Mouse (Mus musculus) limb, embryonic 15.5 days (tissue): ENCODE measurements at regions not wholly inside any gene's neighbourhood (a gene's known extent, or its start where the extent isn't known, plus 50 kb on each side); places are given as distances from the start of the nearest gene placed in this dataset.

ENCODE experiments used
- ATAC-seq: fragments of 200-750 bp; cut with Nextera tagmentation; 2 replicates; pipeline ENCODE4 v1.8.0; 2017; ENCODE audit warnings: low read depth, moderate TSS enrichment; ENCODE audit not compliant: insufficient number of reproducible peaks, low FRiP score, low TSS enrichment
- H3K27ac ChIP-seq: fragments of 300-500 bp; sonication (generic); 2 replicates; pipeline ENCODE4 v1.5.1; 2015; ENCODE audit warnings: moderate library complexity, mild to moderate bottlenecking, inconsistent platforms
- H3K27me3 ChIP-seq: fragments of 300-500 bp; sonication (generic); 2 replicates; pipeline ENCODE4 v1.6.1; 2015; ENCODE audit warnings: inconsistent platforms
- H3K36me3 ChIP-seq: fragments of 300-500 bp; sonication (generic); 2 replicates; pipeline ENCODE4 v1.6.1; 2015; ENCODE audit warnings: inconsistent platforms
- H3K4me1 ChIP-seq: fragments of 300-500 bp; sonication (generic); 2 replicates; pipeline ENCODE4 v1.6.1; 2015; ENCODE audit warnings: inconsistent platforms
- H3K4me2 ChIP-seq: fragments of 300-500 bp; sonication (generic); 2 replicates; pipeline ENCODE4 v1.6.1; 2015; ENCODE audit warnings: mild to moderate bottlenecking, inconsistent platforms
- H3K4me3 ChIP-seq: fragments of 300-500 bp; sonication (generic); 2 replicates; pipeline ENCODE4 v1.5.1; 2015; ENCODE audit warnings: mild to moderate bottlenecking, inconsistent platforms
- H3K9ac ChIP-seq: fragments of 300-500 bp; sonication (generic); 2 replicates; pipeline ENCODE4 v1.6.1; 2015; ENCODE audit warnings: inconsistent platforms
- H3K9me3 ChIP-seq: fragments of 300-500 bp; sonication (generic); 2 replicates; pipeline ENCODE4 v1.6.1; 2016; ENCODE audit warnings: inconsistent platforms
- WGBS: fragments of 180-500 bp; shearing (Covaris S2); methylation state at CpG from one replicate; pipeline ENCODE4 v1.1.7; 2015; 5-methylcytosine and 5-hydroxymethylcytosine counted together

- Histone ChIP-seq H3K4me3 (no peak overlapping the region), H3K27ac (no peak overlapping the region; the same call in 1 of the 2 replicates), H3K4me1 (peaks cover 8% of the 10 kb centered on the region; the same call in 1 of the 2 replicates), H3K36me3 (no peaks in the 10 kb centered on the region), H3K9me3 (no peaks in the 10 kb centered on the region), H3K4me2 (no peak overlapping the region), H3K27me3 (no peaks in the 10 kb centered on the region), H3K9ac (no peak overlapping the region)
- no peak for ATAC-seq
- 25% methylated on average over 14 of the region's 14 CpGs for WGBS
These were observed 119.7 kb downstream of the Rps24 start for GRCm38 (mm10) chr14:24606444-24607173.

GRCm38 (mm10) chr14:24608356-24608755 lies 121.4 kb downstream of the Rps24 start:
- Histone ChIP-seq H3K4me1 (peaks cover 12% of the 10 kb centered on the region; the same call in 1 of the 2 replicates), H3K4me2 (no peak overlapping the region), H3K27ac (no peak overlapping the region), H3K27me3 (no peaks in the 10 kb centered on the region), H3K9me3 (no peaks in the 10 kb centered on the region), H3K36me3 (no peaks in the 10 kb centered on the region), H3K4me3 (no peak overlapping the region), H3K9ac (no peak overlapping the region)
- WGBS: 76% methylated on average over 1 of the region's 1 CpGs
- no peak for ATAC-seq

- no peak overlapping the region for H3K9ac ChIP-seq
- no peak overlapping the region for H3K4me2 ChIP-seq
- H3K36me3 ChIP-seq: no peaks in the 10 kb centered on the region
- no peak for ATAC-seq
- WGBS: 52% methylated on average over 4 of the region's 4 CpGs
- no peaks in the 10 kb centered on the region for H3K9me3 ChIP-seq
- H3K27me3 ChIP-seq: no peaks in the 10 kb centered on the region
- no peak overlapping the region for H3K27ac ChIP-seq
- peaks cover 4% of the 10 kb centered on the region; the same call in 1 of the 2 replicates for H3K4me1 ChIP-seq
- H3K4me3 ChIP-seq: no peak overlapping the region
These were observed 125.5 kb downstream of the Rps24 start for GRCm38 (mm10) chr14:24612254-24612995.

GRCm38 (mm10) chr14:24615776-24616175 lies 128.9 kb downstream of the Rps24 start:
- no peak overlapping the region for H3K9ac ChIP-seq
- H3K4me3 ChIP-seq: no peak overlapping the region
- H3K27me3 ChIP-seq: no peaks in the 10 kb centered on the region
- WGBS: 85% methylated on average over 3 of the region's 3 CpGs
- H3K4me2 ChIP-seq: no peak overlapping the region
- H3K4me1 ChIP-seq: peaks cover 4% of the 10 kb centered on the region; the same call in 1 of the 2 replicates
- no peak for ATAC-seq
- H3K36me3 ChIP-seq: no peaks in the 10 kb centered on the region
- no peaks in the 10 kb centered on the region for H3K9me3 ChIP-seq
- H3K27ac ChIP-seq: no peak overlapping the region

- H3K27ac ChIP-seq: no peak overlapping the region
- no peaks in the 10 kb centered on the region for H3K9me3 ChIP-seq
- H3K4me3 ChIP-seq: no peak overlapping the region
- no peaks in the 10 kb centered on the region for H3K27me3 ChIP-seq
- H3K36me3 ChIP-seq: no peaks in the 10 kb centered on the region
- H3K9ac ChIP-seq: no peak overlapping the region
- ATAC-seq: no peak
- 71% methylated on average over 10 of the region's 10 CpGs for WGBS
- H3K4me1 ChIP-seq: peaks cover 4% of the 10 kb centered on the region; the same call in 1 of the 2 replicates
- H3K4me2 ChIP-seq: no peak overlapping the region
These were observed 129.6 kb downstream of the Rps24 start for GRCm38 (mm10) chr14:24616306-24617125.

GRCm38 (mm10) chr14:24617126-24617375 lies 130.1 kb downstream of the Rps24 start:
- no peaks in the 10 kb centered on the region for H3K27me3 ChIP-seq
- H3K36me3 ChIP-seq: no peaks in the 10 kb centered on the region
- peaks cover 4% of the 10 kb centered on the region; the same call in 1 of the 2 replicates for H3K4me1 ChIP-seq
- 57% methylated on average over 3 of the region's 3 CpGs for WGBS
- no peak overlapping the region for H3K9ac ChIP-seq
- no peak overlapping the region for H3K4me3 ChIP-seq
- ATAC-seq: no peak
- H3K27ac ChIP-seq: no peak overlapping the region
- no peak overlapping the region for H3K4me2 ChIP-seq
- H3K9me3 ChIP-seq: no peaks in the 10 kb centered on the region

- WGBS: 75% methylated on average over 10 of the region's 10 CpGs
- no peak overlapping the region for H3K4me2 ChIP-seq
- peaks cover 2% of the 10 kb centered on the region; the same call in 1 of the 2 replicates for H3K4me1 ChIP-seq
- H3K27me3 ChIP-seq: no peaks in the 10 kb centered on the region
- H3K9ac ChIP-seq: no peak overlapping the region
- no peaks in the 10 kb centered on the region for H3K36me3 ChIP-seq
- H3K9me3 ChIP-seq: no peaks in the 10 kb centered on the region
- no peak overlapping the region for H3K27ac ChIP-seq
- no peak overlapping the region for H3K4me3 ChIP-seq
- no peak for ATAC-seq
These were observed 130.5 kb downstream of the Rps24 start for GRCm38 (mm10) chr14:24617393-24617861.

GRCm38 (mm10) chr14:24618226-24619038 lies 131.5 kb downstream of the Rps24 start:
- Histone ChIP-seq H3K36me3 (no peaks in the 10 kb centered on the region), H3K4me3 (no peak overlapping the region), H3K4me2 (no peak overlapping the region), H3K4me1 (no peaks in the 10 kb centered on the region), H3K9ac (no peak overlapping the region), H3K27me3 (no peaks in the 10 kb centered on the region), H3K9me3 (no peaks in the 10 kb centered on the region), H3K27ac (no peak overlapping the region)
- no peak for ATAC-seq
- WGBS: 64% methylated on average over 16 of the region's 16 CpGs

- no peak for ATAC-seq
- H3K4me1 ChIP-seq: no peaks in the 10 kb centered on the region
- H3K27ac ChIP-seq: no peak overlapping the region
- H3K27me3 ChIP-seq: no peaks in the 10 kb centered on the region
- H3K4me2 ChIP-seq: no peak overlapping the region
- WGBS: 73% methylated on average over 1 of the region's 1 CpGs
- H3K9me3 ChIP-seq: no peaks in the 10 kb centered on the region
- H3K9ac ChIP-seq: no peak overlapping the region
- no peaks in the 10 kb centered on the region for H3K36me3 ChIP-seq
- H3K4me3 ChIP-seq: no peak overlapping the region
These were observed 145.1 kb downstream of the Rps24 start for GRCm38 (mm10) chr14:24631994-24632393.

- H3K36me3 ChIP-seq: no peaks in the 10 kb centered on the region
- H3K4me3 ChIP-seq: no peak overlapping the region
- no peak for ATAC-seq
- H3K27ac ChIP-seq: no peak overlapping the region
- no peaks in the 10 kb centered on the region for H3K27me3 ChIP-seq
- WGBS: 49% methylated on average over 5 of the region's 5 CpGs
- no peaks in the 10 kb centered on the region for H3K9me3 ChIP-seq
- peaks cover 2% of the 10 kb centered on the region; the same call in 1 of the 2 replicates for H3K4me1 ChIP-seq
- H3K9ac ChIP-seq: no peak overlapping the region
- H3K4me2 ChIP-seq: no peak overlapping the region
These were observed 154.9 kb downstream of the Rps24 start for GRCm38 (mm10) chr14:24641853-24642252.

- 43% methylated on average over 6 of the region's 6 CpGs for WGBS
- Histone ChIP-seq H3K4me1 (peaks cover 2% of the 10 kb centered on the region; the same call in 1 of the 2 replicates), H3K4me2 (no peak overlapping the region), H3K36me3 (no peaks in the 10 kb centered on the region), H3K27me3 (no peaks in the 10 kb centered on the region), H3K9me3 (no peaks in the 10 kb centered on the region), H3K27ac (no peak overlapping the region), H3K9ac (no peak overlapping the region), H3K4me3 (no peak overlapping the region)
- ATAC-seq: no peak
These were observed 157.3 kb downstream of the Rps24 start for GRCm38 (mm10) chr14:24644117-24644808.
